Mouse (Mus musculus): ENCODE measurements at regions not wholly inside any gene's neighbourhood (a gene's known extent, or its start where the extent isn't known, plus 50 kb on each side); places are given as distances from the start of the nearest gene placed in this dataset.

GRCm38 (mm10) chr7:117099041-117099440 lies 281.7 kb upstream of the Xylt1 start:
- in situ Hi-C loops (cut with MboI, MseI), result no loop called here

- in situ Hi-C loops (cut with MboI, MseI), result no loop called here
These were observed 277.7 kb upstream of the Xylt1 start for GRCm38 (mm10) chr7:117103035-117103434.

- in situ Hi-C loops (cut with MboI, MseI), result no loop called here
These were observed 274.0 kb upstream of the Xylt1 start for GRCm38 (mm10) chr7:117106691-117107191.

DNA sequence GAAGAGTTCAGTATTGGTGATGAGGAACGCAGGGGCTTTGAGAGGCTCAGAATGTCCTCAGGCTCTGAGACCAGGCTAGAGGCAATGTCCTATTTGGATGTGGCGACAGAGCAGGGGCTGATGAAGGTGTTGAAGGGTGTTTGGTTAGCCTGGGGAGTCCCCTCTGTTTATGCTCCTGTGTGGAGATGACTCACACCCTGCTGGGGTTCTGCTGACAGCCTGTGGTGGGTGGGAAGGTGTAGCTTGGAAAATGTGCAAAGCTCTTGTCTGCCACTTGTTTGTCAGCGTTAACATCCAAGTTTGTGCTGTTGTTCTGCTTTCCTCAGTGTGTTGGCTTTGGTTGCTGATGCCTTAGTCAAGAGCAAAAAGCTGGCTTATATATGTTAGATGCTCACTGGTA lies 272.4 kb upstream of the Xylt1 start:
- in situ Hi-C loops (cut with MboI, MseI), result no loop called here

DNA sequence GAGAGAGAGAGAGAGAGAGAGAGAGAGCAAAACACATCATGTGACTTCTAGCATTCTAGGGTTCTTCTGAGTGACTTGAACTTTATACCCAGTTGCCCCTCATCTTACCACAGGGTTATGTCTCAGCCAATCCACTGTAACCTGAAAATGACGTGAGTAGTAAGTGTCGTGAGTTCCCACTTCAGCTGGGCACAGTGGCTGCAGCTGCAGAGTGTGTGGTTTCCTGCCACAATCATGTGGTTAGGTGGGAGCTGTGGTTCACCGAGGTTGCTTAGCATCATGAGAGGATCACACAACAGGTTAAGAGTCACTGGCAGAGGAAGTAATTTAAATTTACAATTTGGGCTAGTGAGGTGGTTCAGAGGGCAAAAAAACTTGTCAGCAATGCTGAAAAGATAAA lies 253.1 kb upstream of the Xylt1 start:
- in situ Hi-C loops (cut with MboI, MseI), result no loop called here

- in situ Hi-C loops (cut with MboI, MseI), result no loop called here
These were observed 245.9 kb upstream of the Xylt1 start for GRCm38 (mm10) chr7:117134869-117135268.

DNA sequence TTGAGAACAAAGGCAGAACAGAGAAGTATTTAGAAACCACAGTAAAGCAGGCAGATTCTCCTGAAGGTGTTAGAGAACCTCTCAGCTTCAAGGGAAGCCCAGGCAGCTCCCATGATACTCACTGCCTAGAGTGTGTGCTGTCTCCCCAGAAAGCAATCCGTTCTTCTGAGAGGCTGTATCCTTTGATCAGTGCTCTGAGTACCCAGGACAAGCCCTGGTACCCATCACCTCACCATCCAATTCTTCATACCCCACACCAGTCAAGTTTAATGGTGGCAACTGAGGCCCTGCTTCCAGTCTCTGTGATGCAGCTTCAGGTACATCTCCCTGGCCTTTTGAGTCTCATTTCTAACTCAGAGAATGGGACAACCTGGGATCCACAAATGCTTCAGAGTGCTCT lies 242.1 kb upstream of the Xylt1 start:
- in situ Hi-C loops (cut with MboI, MseI), result no loop called here

GRCm38 (mm10) chr7:117139245-117139970 lies 241.4 kb upstream of the Xylt1 start:
- in situ Hi-C loops (cut with MboI, MseI), result no loop called here

DNA sequence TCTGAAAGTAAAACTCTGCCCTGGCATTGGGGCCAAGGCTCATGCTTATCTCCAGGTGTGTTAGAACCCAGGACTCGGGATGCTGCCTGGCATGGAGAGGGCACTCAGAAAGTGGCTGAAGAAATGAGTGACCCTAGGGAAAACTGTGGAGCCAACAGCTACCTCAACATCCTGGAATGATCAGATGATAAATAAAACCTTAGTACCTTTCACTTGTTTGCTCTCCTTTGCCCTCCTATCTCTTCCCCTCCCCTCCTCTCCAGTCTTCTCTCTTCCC lies 240.9 kb upstream of the Xylt1 start:
- in situ Hi-C loops (cut with MboI, MseI), result no loop called here

GRCm38 (mm10) chr7:117146809-117147208 lies 234.0 kb upstream of the Xylt1 start:
- in situ Hi-C loops (cut with MboI, MseI), result no loop called here

DNA sequence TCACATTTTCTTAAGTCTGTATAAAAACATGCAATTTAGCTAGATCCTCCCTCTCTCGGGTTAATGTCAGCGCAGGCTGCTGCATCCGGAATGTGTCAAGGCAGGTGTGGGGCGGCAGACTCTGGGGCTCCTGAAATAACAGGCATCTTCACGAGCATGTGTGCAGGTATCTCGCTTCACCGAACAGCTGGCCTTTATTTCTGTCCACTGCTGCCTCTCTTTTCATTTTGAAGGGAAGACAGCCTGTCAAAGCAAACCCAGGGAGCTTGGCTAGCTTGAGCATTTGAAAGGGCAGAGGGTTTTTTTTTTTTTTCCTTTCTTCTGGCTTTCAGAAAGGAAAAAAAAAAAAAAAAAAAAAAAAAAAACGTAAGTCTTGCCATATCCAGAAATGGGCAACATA lies 230.4 kb upstream of the Xylt1 start:
- in situ Hi-C loops (cut with MboI, MseI), result no loop called here

DNA sequence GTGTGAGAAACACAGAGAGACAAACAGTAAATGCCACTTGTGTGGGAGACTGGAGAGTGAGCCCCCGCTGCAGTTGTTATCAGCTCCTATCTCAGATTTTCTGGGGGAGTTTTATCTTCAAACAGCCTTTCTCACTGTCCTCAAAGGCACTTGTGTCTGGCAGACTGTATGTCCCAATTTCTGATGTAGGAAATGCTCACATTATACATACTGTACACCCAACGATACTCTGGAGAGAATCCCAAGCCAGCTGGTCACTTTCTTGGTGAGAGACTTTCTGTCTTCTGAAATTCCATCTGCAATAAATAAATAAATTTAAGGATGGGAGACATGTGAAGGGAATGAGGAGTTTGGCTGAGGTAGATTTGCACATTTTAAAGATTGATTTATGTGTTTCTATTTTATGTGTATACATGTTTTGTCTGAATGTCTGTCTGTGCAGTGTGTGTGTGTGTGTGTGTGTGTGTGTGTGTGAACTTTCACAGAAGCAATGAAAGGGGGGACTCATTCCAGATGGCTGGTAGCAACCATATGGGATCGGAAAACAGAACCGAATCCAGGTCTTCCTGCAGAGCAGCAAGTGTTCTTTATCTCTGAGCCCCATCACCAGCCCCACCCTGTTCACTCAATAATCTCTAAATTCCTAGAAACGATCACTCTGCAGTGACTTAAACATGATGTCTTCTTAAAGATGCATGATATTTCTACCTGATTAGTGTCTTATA lies 226.8 kb upstream of the Xylt1 start:
- in situ Hi-C loops (cut with MboI, MseI), result no loop called here

DNA sequence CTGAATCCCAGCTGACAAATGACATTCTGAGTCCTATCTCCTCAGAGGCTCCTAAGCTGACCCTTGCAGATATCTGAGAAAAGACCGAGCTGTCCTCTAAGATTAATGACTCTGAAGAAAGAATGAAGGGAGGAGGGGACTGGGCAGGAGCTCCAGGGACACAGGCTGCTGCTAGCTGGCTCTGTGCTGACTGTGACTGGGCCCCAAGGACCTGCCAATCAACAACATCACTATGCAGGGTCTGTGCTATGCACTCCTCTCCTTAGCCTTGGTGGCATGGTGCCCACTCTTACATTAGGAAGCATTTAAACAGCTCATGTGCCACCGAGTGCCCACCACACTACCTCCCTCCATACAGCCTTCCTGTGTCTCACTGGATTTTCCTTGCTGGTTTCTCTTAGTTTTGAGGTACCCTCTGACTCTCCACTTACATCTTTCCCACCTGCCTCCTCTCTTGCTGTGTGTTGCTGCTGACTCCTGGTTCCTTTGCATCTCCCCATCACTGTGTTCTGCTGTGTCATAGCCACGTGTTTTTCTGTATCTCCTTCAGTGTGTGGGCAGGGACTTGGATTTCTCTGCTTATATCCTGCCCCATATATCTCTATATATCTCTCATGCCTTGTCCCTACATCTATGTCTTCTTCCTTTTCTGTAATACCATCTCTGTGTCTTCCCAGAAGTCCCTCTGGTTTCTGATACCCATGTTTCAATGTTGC lies 219.4 kb upstream of the Xylt1 start:
- in situ Hi-C loops (cut with MboI, MseI), result no loop called here

- in situ Hi-C loops (cut with MboI, MseI), result no loop called here
These were observed 205.9 kb upstream of the Xylt1 start for GRCm38 (mm10) chr7:117174811-117175422.

DNA sequence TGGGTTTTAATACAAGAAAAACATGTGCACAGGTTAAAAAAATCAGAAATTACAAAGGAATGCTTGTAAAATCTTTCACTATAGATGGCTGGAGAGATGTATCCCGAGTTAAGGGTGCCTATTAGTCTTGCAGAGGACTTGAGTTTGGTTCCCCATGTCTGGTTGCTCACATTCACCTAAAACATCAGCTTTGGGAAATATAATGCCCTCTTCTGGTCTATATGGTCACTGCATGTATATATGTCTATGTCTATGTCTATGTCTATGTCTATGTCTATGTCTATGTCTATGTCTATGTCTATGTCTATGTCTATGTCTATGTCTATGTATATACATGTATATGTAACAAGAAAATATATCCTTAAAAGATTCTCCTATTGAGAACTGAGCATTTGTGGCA lies 196.8 kb upstream of the Xylt1 start:
- in situ Hi-C loops (cut with MboI, MseI), result no loop called here

DNA sequence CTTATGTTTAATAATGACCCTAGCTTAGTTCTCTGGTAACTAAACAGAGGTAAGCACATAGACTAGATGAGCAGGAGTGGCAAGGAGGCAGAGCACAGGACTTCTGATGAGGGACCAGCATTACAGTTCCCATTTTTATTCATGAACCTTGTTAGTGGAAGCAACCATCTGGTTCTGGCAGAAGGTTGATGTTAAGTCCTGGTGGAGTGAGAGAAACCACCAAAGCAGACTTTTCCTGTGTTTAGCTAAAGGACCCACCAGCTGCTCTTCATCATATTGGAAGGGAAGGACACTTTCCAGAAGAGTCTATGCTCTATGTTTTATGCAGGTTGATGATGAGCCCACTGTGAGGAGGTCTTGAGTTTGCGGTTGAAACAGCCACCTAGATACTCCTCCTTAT lies 194.9 kb upstream of the Xylt1 start:
- in situ Hi-C loops (cut with MboI, MseI), result no loop called here

DNA sequence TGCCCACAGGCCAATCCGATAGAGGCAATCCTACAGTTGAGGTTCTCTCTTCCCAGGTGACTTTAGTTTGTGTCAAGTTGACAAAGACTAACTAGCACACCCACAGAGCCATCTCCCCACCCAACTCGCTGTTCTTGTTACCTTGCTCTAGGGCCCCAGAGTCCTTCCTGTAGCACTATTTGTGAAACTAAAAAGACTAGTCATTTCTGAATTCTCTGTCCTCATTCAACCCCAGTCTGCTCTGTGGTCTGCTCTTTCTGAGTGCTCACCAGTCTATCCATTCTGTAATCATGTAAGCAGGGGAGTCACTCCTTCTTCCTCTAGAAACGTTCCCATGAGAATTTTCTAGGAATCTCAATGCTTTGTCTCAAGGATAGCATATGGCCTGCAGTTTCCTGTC lies 184.2 kb upstream of the Xylt1 start:
- in situ Hi-C loops (cut with MboI, MseI), result no loop called here

DNA sequence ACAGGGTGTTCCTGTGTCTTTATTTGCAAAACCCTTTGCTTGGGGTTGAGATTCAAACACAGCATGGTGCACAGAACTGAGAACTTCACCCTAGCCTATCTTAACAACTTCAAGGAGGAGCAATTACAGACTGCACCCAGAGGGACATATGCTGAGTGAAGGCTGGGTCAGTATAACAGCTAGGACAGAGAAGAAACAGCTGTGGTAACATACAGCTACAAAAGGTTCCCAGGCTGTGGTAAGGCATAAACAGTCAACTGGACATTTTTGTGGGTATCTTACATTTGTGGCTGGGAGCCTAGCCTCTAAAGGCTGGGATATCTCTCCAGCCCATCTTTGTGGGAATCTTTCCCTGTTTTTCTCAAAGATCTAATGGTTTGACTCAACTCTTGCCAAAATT lies 154.5 kb upstream of the Xylt1 start:
- in situ Hi-C loops (cut with MboI, MseI), result no loop called here

GRCm38 (mm10) chr7:117229619-117230018 lies 151.2 kb upstream of the Xylt1 start:
- in situ Hi-C loops (cut with MboI, MseI), result no loop called here

DNA sequence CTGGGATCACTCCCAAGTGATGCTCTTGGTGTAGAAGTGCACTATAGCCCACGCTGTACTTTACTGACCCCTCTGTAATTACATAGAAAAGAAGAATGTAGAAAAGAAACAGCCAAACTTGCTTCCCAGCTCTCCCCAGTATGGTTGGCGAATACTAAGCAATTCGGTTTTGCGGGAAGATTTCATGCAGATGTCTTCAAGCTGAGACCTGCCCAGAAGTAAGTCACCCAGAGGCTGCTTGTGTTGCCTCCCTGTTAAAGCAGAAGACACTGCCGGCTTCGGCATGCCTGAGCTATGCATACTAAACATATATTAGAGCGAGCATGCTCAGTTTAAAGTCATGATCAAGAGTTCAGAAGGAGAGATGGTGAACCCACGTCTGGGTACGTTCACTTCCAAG lies 124.0 kb upstream of the Xylt1 start:
- in situ Hi-C loops (cut with MboI, MseI), result no loop called here

- in situ Hi-C loops (cut with MboI, MseI), result no loop called here
These were observed 122.2 kb upstream of the Xylt1 start for GRCm38 (mm10) chr7:117258557-117258956.

- in situ Hi-C loops (cut with MboI, MseI), result no loop called here
These were observed 121.6 kb upstream of the Xylt1 start for GRCm38 (mm10) chr7:117259151-117259550.
